Mouse (Mus musculus) bone marrow, adult 2 months (tissue): ENCODE results near the gene Gm4491. TPM values are rescaled to one million over a fixed set of nuclear protein-coding genes. Genes with fewer than 3 reads are reported as not detected.

Source experiments
- H3K27ac ChIP-seq: fragments of 200-500 bp; 2 replicates; pipeline ENCODE4 v1.5.1; 2012; ENCODE audit warnings: low read depth, mild to moderate bottlenecking, control low read depth, inconsistent platforms, low read length; ENCODE audit not compliant: control insufficient read depth, poor library complexity, insufficient read depth
- H3K4me1 ChIP-seq: fragments of 200-500 bp; 2 replicates; pipeline ENCODE4 v1.6.1; 2011; ENCODE audit warnings: low read length; ENCODE audit not compliant: control insufficient read depth, insufficient read depth
- H3K4me3 ChIP-seq: fragments of 200-500 bp; replicated peaks from 2 replicates; pipeline ENCODE3; 2011; ENCODE audit warnings: mild to moderate bottlenecking, low read depth, low read length, control low read depth; ENCODE audit not compliant: control insufficient read depth
- CTCF ChIP-seq: fragments of 200-500 bp; IDR thresholded peaks from 2 replicates; pipeline ENCODE4 v1.5.1; 2011; ENCODE audit warnings: low read length, control low read depth; ENCODE audit not compliant: control insufficient read depth, insufficient read depth
- POLR2A ChIP-seq: fragments of 200-500 bp; IDR thresholded peaks from 2 replicates; pipeline ENCODE4 v1.6.1; 2011; ENCODE audit warnings: low read depth, mild to moderate bottlenecking, control low read depth, low read length, borderline replicate concordance; ENCODE audit not compliant: control insufficient read depth
- polyA plus RNA-seq: library from polyadenylated mRNA; stranded (reverse); fragments of >200 nt; gene quantifications from 2 replicates; pipeline ENCODE4 v1.2.4, GENCODE M21; 2011; ENCODE audit warnings: low replicate concordance; ENCODE audit not compliant: missing spikeins, insufficient read depth, insufficient read length

Gm4491 gene
- polyA plus RNA-seq, 1 experiment, result not detected

GRCm38 (mm10) chr14:57066053-57066452, 49.6 kb downstream of the Gm4491 start:
- TF ChIP-seq POLR2A, result no peak
- no peak for TF ChIP-seq CTCF
- Histone ChIP-seq H3K27ac (no peak overlapping the region), H3K4me3 (no peak overlapping the region), H3K4me1 (no peaks in the 10 kb centered on the region; the same call in 1 of the 2 replicates)

Other genes starting within 250 kb of the Gm4491 start
- 10.1 and 15.5 TPM in 2 replicates for gene Zmym2, start 229.2 kb downstream of the Gm4491 start, polyA plus RNA-seq
- gene Gja3, start 57.8 kb downstream of the Gm4491 start, polyA plus RNA-seq, result not detected in 2 replicates
- gene Gjb2, start 11.2 kb downstream of the Gm4491 start, polyA plus RNA-seq, result 1.0 TPM in 1 of 2 replicates, not detected in the other
- gene Gjb6, start 17.7 kb upstream of the Gm4491 start, polyA plus RNA-seq, result not detected in 2 replicates